Mouse (Mus musculus): ENCODE measurements around the gene Abca7.

Abca7 gene

DNA sequence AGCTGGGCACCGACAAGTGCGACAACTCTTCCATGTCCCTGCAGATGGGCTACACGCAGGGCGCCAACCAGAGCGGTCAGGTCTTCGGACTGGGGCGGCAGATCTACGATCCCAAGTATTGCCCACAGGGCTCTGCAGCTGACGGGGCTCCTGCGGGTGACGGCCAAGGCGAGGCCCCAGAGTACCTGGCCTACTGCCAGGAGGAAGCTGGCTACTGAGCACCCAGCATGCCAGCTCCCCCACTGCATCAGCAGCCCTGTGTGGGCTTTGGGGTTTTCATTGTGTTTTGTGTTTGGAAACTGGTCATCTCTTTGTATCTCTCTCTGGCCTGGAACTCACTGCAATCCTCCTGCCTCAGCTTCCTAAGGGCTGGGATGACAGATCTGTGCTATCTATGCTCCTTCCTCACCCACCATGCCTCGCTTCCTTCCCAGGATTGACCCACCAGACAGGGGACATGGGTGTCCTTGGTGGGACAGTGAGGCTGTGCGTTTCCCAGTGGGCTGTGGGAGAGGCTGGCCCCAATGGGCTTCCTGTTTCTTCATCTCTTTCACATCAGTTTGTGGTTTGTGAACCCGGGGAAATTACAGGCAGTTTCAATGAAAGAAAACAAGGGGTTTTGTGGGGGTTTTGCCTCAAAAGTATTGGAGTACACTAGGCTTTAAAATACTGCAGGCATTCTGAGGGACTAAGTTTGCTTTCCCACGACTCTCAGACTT, 1.7 kb upstream of the Abca7 start:
- no peak for DNase-seq (ENCODE audit: low spot score in 2 of 2)

- DNase-seq (ENCODE audit: low spot score in 2 of 2): no peak
These were observed 658 bp upstream of the Abca7 start for GRCm38 (mm10) chr10:79995636-79996035.

DNA sequence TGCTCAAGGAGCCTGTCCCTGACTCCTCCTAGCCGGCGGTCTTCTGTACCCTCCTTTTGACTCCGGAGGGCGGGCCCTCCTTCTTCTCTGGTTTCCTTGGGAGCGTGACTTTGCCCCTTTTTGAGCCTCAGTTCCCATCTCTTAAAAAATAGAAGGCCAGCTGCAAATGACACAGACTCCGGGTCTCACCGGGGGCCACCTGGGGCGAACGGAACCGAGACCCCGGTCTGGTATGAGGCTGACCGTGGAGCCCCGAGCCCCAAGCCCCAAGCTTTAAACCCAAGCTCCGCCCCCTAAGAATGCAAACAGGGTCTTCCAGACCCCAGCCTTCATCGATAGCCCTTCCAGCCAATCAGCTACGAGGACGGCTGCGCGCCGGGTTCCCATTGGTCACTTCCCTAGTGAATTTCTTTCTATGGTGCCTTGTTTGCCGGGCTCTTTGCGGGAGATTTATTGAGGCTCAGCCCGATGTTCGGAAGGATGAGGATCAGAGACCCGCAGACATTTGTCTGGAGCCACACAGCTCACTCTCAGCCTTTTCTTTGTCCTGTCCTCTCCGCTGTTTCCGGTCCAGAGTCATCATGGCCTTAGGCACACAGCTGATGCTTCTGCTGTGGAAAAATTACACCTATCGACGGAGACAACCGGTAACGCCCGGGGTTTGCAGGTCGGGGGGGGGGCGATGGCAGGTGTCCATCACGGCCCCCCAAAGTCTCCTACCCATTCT, 903 bp downstream of the Abca7 start:
- no peak for DNase-seq (ENCODE audit: low spot score in 2 of 2)

DNA sequence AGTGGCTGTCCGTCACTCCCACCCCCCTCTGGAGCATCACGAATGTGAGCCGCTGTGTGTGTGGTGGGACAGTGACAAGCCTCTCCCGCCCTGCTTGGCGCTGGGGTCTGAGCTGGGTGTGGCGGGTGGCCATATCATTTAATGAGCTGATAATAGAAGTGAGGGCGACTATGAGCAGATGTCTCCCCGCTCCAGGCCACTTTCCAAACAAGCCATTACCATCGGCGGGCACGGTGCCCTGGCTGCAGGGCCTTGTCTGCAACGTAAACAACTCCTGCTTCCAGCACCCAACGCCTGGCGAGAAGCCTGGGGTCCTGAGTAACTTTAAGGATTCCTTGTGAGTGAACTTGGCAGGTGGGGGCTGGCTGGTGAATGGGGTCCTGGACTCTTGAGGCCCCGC, 1.5 kb downstream of the Abca7 start:
- DNase-seq (ENCODE audit: low spot score in 2 of 2): no peak

DNA sequence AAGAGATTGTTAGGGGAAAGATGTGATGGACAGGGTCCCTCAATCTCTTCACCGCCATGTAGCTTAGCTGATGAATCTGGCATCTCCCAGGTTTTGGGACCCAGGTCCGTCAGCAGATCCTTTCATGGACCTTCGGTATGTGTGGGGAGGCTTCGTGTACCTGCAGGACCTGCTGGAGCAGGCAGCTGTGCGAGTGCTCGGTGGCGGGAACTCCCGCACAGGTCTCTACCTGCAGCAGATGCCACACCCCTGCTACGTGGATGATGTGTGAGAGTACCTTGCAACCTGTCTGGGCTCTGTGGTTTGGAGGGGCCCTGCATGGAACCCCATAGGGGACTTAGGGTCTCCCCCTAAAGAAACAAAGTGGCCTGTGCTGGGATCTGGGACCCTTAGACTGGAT, 5.7 kb downstream of the Abca7 start:
- no peak for DNase-seq (ENCODE audit: low spot score in 2 of 2)

DNA sequence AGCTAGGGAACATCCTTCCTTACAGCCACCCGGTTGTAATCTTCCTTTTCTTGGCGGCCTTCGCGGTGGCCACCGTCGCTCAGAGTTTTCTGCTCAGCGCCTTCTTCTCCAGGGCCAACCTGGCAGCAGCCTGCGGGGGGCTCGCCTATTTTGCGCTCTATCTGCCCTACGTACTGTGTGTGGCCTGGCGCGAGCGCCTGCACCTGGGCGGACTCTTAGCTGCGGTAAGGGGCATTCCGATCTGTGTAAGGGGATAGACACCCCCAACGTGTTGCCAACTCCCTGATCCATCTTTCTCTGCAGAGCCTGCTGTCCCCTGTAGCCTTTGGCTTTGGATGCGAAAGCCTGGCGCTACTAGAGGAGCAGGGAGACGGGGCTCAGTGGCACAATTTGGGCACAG, 6.5 kb downstream of the Abca7 start:
- no peak for DNase-seq (ENCODE audit: low spot score in 2 of 2)

DNA sequence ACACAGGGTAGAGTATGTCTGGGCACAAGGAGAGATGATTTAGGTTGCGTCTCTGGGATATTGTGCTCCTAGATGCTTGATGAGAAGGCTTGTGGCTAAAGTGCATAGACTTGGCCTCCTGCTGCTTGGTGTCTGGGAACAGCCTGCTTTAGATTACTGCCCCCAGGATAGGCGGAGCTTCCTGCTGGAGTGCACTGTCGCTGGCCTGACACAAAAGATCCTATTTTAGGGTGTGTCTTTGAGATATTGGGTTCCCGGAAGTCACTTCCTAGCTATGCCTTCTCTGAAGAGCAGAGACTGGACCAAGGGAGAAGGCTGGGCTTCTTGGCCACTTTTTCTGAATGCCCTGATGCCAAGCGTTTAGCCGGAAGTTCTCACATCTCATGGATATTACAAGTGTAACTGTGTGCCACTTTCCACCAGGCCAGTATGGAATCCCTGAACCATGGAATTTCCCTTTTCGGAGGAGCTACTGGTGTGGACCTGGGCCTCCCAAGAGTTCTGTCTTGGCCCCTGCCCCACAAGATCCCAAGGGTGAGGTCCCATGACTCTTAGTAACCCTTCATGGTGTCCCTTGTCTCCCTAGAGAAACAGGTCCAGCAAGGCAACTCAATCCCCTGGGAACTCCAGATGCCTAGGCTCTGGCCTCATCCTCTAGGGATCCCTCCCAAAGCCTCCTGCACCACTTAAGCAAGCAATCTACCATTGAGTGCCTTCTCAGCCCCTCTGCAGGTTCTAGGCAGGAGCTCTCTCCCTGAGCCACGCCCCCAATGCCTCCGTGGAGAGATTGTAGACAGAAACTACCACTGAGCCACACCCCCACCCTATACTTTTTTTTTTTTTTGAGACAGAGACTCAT, 7.3 kb downstream of the Abca7 start:
- no peak for DNase-seq (ENCODE audit: low spot score in 2 of 2)

- DNase-seq (ENCODE audit: low spot score in 2 of 2): no peak
These were observed 8.0 kb downstream of the Abca7 start for GRCm38 (mm10) chr10:80004233-80004705.

- no peak for DNase-seq (ENCODE audit: low spot score in 2 of 2)
These were observed 15.4 kb downstream of the Abca7 start for GRCm38 (mm10) chr10:80011740-80012139.

GRCm38 (mm10) chr10:80013609-80014008, 17.3 kb downstream of the Abca7 start:
- no peak for DNase-seq (ENCODE audit: low spot score in 2 of 2)

DNA sequence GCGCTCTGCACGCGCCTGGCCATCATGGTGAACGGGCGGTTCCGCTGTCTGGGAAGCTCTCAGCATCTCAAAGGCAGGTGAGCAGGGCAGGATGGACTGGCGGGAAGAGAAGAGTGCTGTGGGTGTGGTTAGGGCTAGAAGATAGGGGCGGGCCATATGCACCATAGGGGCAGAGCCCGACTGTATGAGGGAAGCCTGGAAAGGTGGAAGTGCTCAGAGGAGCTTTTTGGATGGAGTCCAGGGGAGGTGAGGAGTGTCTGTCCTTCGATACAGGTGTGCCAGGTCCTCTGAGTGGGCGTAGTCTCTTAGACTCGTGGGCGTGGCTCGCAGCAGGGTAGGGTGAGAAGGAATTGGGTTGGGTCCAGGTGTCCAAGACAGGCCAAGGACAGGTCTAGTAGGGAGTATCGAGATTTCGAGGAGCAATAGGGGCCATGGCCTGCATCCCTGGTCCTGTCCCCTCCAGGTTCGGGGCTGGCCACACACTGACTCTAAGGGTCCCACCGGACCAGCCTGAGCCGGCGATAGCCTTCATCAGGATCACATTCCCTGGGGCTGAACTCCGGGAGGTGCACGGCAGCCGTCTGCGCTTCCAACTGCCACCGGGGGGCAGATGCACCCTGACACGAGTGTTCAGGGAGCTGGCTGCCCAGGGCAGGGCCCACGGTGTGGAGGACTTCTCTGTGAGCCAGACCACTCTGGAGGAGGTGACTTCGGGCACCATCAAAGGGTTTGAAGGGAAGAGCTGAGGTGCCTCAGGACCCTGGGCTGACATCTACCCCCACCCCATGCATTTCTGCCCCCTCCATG, 18.4 kb downstream of the Abca7 start:
- DNase-seq (ENCODE audit: low spot score in 2 of 2): no peak

- no peak for DNase-seq (ENCODE audit: low spot score in 2 of 2)
These were observed 19.3 kb downstream of the Abca7 start for GRCm38 (mm10) chr10:80015583-80015982.

GRCm38 (mm10) chr10:80016511-80016910, 20.2 kb downstream of the Abca7 start, which contains the start of gene Arhgap45:
Gene Arhgap45 (plus strand): TSS chr10:80016653.
- DNase-seq (ENCODE audit: low spot score in 2 of 2): no peak

DNA sequence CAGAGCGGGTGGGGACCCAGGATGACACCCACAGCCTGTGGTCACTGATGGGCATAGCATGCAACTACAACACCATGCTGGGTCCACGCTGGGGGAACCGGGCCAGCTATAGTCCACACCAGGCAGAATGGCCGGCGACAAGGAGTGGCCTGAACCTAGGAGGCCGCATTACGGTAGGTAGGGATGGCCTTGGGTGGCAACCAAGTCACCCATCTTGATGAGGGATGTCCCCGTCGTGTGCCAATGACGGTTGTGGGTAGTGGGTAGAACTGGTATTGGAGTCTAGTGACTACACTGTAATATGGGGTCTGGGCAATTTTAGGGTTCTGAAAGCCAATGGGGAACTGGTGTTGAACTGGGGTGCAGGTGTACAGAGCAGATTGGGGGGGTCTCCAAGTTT, 20.6 kb downstream of the Abca7 start:
- DNase-seq (ENCODE audit: low spot score in 2 of 2): no peak

DNA sequence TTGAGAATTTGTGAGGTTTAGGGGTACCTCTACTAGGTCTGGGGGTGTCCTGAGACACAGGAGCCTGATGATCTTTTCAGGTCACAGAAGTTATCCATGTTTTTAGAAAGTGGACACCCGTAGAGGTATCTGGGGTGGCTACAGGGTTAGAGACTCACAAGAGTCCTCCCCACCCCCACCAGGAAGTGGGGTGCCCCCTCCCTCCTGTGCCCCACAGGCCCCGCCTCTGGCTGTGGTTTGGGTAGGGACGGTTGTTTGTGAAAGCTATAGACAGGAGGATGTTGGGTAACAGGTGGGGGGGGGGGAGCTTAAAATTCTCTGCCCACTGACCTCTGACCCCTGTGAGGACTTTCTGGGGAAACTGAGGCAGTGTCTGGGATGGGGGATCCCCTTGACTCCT, 21.1 kb downstream of the Abca7 start:
- no peak for DNase-seq (ENCODE audit: low spot score in 2 of 2)

- DNase-seq (ENCODE audit: low spot score in 2 of 2): no peak
These were observed 21.5 kb downstream of the Abca7 start for GRCm38 (mm10) chr10:80017771-80018170.

GRCm38 (mm10) chr10:80018739-80019297, 22.5 kb downstream of the Abca7 start:
- no peak for DNase-seq (ENCODE audit: low spot score in 2 of 2)

DNA sequence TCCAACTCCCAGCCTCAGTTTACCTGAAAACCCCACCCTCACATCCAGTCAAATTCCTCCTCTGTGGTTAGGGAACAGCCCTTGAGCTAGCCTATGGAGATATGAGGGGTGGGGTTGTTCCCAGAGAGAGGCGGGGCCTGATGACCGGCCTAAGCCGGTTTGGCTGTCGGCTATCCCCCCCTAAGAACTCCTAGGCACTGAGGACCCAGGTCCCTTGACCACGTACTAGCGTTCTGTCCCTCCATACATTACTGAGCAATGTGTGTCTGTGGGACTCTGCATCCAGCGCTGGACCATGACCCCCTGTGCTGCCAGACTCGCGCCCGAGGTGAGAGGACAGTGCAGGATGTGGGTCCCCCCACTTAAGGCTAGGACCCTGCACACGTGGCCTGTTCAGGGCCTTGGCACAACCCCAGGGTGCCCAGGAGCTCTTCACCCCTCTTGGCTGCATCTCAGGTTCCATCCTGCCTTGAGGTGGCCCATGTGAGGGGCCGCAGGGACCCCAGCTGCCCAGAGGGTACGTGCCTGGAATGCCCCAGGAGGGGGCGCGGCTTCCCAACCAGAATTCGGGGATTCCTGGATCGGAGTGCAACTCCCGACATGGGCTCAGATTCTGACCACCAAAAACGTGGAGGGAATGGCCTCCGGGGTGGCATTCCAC, 23.3 kb downstream of the Abca7 start:
- no peak for DNase-seq (ENCODE audit: low spot score in 2 of 2)

DNA sequence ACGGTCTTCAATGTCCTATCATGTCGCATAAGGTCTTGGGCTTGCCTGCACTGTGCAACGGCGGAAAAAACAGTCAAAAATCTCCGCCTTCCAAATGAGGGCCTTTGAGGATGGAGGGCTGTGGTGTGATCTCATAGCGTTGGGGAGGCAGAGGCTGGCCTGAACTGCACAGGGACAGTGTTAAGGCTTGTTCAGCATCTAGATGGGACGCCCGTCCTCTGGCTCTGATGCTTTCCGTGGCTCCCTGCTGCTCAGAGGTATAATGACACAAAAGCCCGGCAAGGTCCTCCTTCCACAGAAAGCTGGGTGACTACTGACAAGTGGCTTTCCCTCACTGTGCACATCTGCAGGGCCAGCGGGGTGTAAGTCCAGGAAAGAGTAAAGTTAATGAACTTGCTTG, 23.9 kb downstream of the Abca7 start:
- DNase-seq (ENCODE audit: low spot score in 2 of 2): no peak

GRCm38 (mm10) chr10:80020603-80021319, 24.5 kb downstream of the Abca7 start:
- no peak for DNase-seq (ENCODE audit: low spot score in 2 of 2)
